Mouse (Mus musculus) CH12.LX (cell line): ENCODE measurements around the gene Fcgr2b. TPM values are rescaled to one million over a fixed set of nuclear protein-coding genes. Genes with fewer than 3 reads are reported as not detected.
A peak's percentile ranks its signal among the peaks of the same experiment; 100 is the strongest.

Experiments
- DNase-seq: peaks from one replicate; pipeline ENCODE4 v3.0.0-alpha.2; 2013; ENCODE audit errors: extremely low read depth
- H3K27ac ChIP-seq: 2 replicates; pipeline ENCODE4 v1.5.1; 2012; ENCODE audit warnings: low read depth, mild to moderate bottlenecking, control low read depth, moderate library complexity; ENCODE audit not compliant: insufficient read depth
- H3K27me3 ChIP-seq: replicated peaks from 2 replicates; pipeline ENCODE3; 2012; ENCODE audit warnings: inconsistent platforms
- H3K36me3 ChIP-seq, 2 experiments: replicated peaks in 1 of 2; 2 replicates each; pipeline versions ENCODE3 to v1.6.1; 2012; ENCODE audit warnings: inconsistent platforms in 1 of 2, low read length in 1 of 2, mild to moderate bottlenecking in 1 of 2, mixed read lengths in 1 of 2, moderate library complexity in 1 of 2; ENCODE audit not compliant: control insufficient read depth in 1 of 2, insufficient read depth in 1 of 2
- H3K4me1 ChIP-seq, 2 experiments: 2 replicates each; pipeline ENCODE4 v1.6.1; 2012; ENCODE audit warnings: inconsistent platforms in 1 of 2, moderate library complexity in 1 of 2; ENCODE audit not compliant: insufficient read depth in 2 of 2, control insufficient read depth in 1 of 2
- H3K4me2 ChIP-seq: 2 replicates; pipeline ENCODE4 v1.6.1; 2012; ENCODE audit warnings: low read depth, mild to moderate bottlenecking, control low read depth; ENCODE audit not compliant: poor library complexity, insufficient read depth, severe bottlenecking
- H3K4me3 ChIP-seq, 3 experiments: fragments of 150-350 bp in 1 of 3; sonication (generic) in 1 of 3; replicated peaks in 1 of 3; 2 replicates each; pipeline versions ENCODE3 to v1.5.1; 2011 to 2012; ENCODE audit warnings: low read depth in 2 of 3, low read length in 2 of 3, mild to moderate bottlenecking in 2 of 3, moderate library complexity in 2 of 3, control low read depth in 1 of 3, improper control_type of control experiment in 1 of 3, inconsistent platforms in 1 of 3, mixed read lengths in 1 of 3; ENCODE audit not compliant: poor library complexity in 1 of 3
- H3K79me2 ChIP-seq: replicated peaks from 2 replicates; pipeline ENCODE4 v1.6.1; 2012; ENCODE audit warnings: mild to moderate bottlenecking, moderate library complexity; ENCODE audit not compliant: control insufficient read depth, poor library complexity, insufficient read depth, severe bottlenecking; ENCODE audit errors: extremely low read depth
- H3K9ac ChIP-seq: 2 replicates; pipeline ENCODE4 v1.6.1; 2012; ENCODE audit warnings: low read depth, mild to moderate bottlenecking, control low read depth, moderate library complexity; ENCODE audit not compliant: insufficient read depth
- H3K9me3 ChIP-seq: replicated peaks from 2 replicates; pipeline ENCODE3; 2012; ENCODE audit warnings: low read length, inconsistent platforms, mixed read lengths
- BHLHE40 ChIP-seq: IDR thresholded peaks from 2 replicates; pipeline ENCODE4 v1.6.1; 2011; ENCODE audit warnings: mild to moderate bottlenecking, low read depth, low read length, improper control_type of control experiment
- CHD1 ChIP-seq: IDR thresholded peaks from 2 replicates; pipeline ENCODE4 v1.6.1; 2012; ENCODE audit warnings: low read depth, low read length, improper control_type of control experiment, inconsistent platforms
- CTCF ChIP-seq, 2 experiments: IDR thresholded peaks in 1 of 2; conservative IDR thresholded peaks in 1 of 2; 2 replicates each; pipeline ENCODE4 v1.5.1; 2011 to 2012; ENCODE audit warnings: low read depth in 2 of 2, low read length in 2 of 2, improper control_type of control experiment in 1 of 2, inconsistent platforms in 1 of 2, mild to moderate bottlenecking in 1 of 2, moderate library complexity in 1 of 2
- ELF1 ChIP-seq: IDR thresholded peaks from 2 replicates; pipeline ENCODE4 v1.6.1; 2014; ENCODE audit warnings: low read depth, mild to moderate bottlenecking, inconsistent platforms, low read length, improper control_type of control experiment
- GABPA ChIP-seq: IDR thresholded peaks from 2 replicates; pipeline ENCODE4 v1.6.1; 2012; ENCODE audit warnings: low read depth, low read length, improper control_type of control experiment, inconsistent platforms; ENCODE audit not compliant: insufficient replicate concordance
- HCFC1 ChIP-seq: IDR thresholded peaks from 2 replicates; pipeline ENCODE4 v1.6.1; 2012; ENCODE audit warnings: low read depth, mild to moderate bottlenecking, inconsistent platforms, low read length, improper control_type of control experiment
- JUND ChIP-seq: conservative IDR thresholded peaks from 2 replicates; pipeline ENCODE4 v1.6.1; 2011; ENCODE audit warnings: low read depth, low read length, improper control_type of control experiment
- MAFK ChIP-seq: IDR thresholded peaks from 2 replicates; pipeline ENCODE4 v1.6.1; 2011; ENCODE audit warnings: low read length, improper control_type of control experiment; ENCODE audit not compliant: insufficient replicate concordance
- MAZ ChIP-seq: IDR thresholded peaks from 2 replicates; pipeline ENCODE4 v1.6.1; 2012; ENCODE audit warnings: low read depth, mild to moderate bottlenecking, inconsistent platforms, low read length, improper control_type of control experiment, moderate library complexity
- MEF2A ChIP-seq: IDR thresholded peaks from 2 replicates; pipeline ENCODE4 v1.6.1; 2014; ENCODE audit warnings: low read depth, mild to moderate bottlenecking, inconsistent platforms, low read length, improper control_type of control experiment, borderline replicate concordance
- MXI1 ChIP-seq: IDR thresholded peaks from 2 replicates; pipeline ENCODE4 v1.6.1; 2011; ENCODE audit warnings: mild to moderate bottlenecking, low read depth, low read length, improper control_type of control experiment
- MYC ChIP-seq: IDR thresholded peaks from 2 replicates; pipeline ENCODE4 v1.6.1; 2011; ENCODE audit warnings: low read depth, mild to moderate bottlenecking, improper control_type of control experiment, low read length
- NRF1 ChIP-seq: IDR thresholded peaks from 2 replicates; pipeline ENCODE4 v1.6.1; 2014; ENCODE audit warnings: low read depth, mild to moderate bottlenecking, inconsistent platforms, low read length, improper control_type of control experiment, moderate library complexity
- PAX5 ChIP-seq: IDR thresholded peaks from 2 replicates; pipeline ENCODE4 v1.6.1; 2012; ENCODE audit warnings: low read length, inconsistent platforms, mixed read lengths
- POLR2AphosphoS2 ChIP-seq: IDR thresholded peaks from 2 replicates; pipeline ENCODE4 v1.6.1; 2011; ENCODE audit warnings: low read depth, low read length, improper control_type of control experiment
- RAD21 ChIP-seq: IDR thresholded peaks from 2 replicates; pipeline ENCODE4 v1.6.1; 2011; ENCODE audit warnings: low read depth, mild to moderate bottlenecking, low read length, improper control_type of control experiment, moderate library complexity
- RCOR1 ChIP-seq: conservative IDR thresholded peaks from 2 replicates; pipeline ENCODE4 v1.6.1; 2012; ENCODE audit warnings: low read depth, mild to moderate bottlenecking, inconsistent platforms, low read length, improper control_type of control experiment
- SIN3A ChIP-seq: IDR thresholded peaks from 2 replicates; pipeline ENCODE4 v1.6.1; 2012; ENCODE audit warnings: low read length, improper control_type of control experiment, inconsistent platforms
- SMC3 ChIP-seq: IDR thresholded peaks from 2 replicates; pipeline ENCODE4 v1.6.1; 2011; ENCODE audit warnings: low read depth, low read length, improper control_type of control experiment
- TBP ChIP-seq: conservative IDR thresholded peaks from 2 replicates; pipeline ENCODE4 v1.6.1; 2011; ENCODE audit warnings: low read depth, low read length, improper control_type of control experiment
- TCF12 ChIP-seq: IDR thresholded peaks from 2 replicates; pipeline ENCODE4 v1.6.1; 2014; ENCODE audit warnings: low read depth, mild to moderate bottlenecking, inconsistent platforms, low read length, improper control_type of control experiment
- USF2 ChIP-seq: conservative IDR thresholded peaks from 2 replicates; pipeline ENCODE4 v1.6.1; 2011; ENCODE audit warnings: low read depth, low read length, improper control_type of control experiment
- ZC3H11A ChIP-seq: IDR thresholded peaks from 2 replicates; pipeline ENCODE4 v1.6.1; 2012; ENCODE audit warnings: low read depth, mild to moderate bottlenecking, inconsistent platforms, low read length, improper control_type of control experiment
- ZMIZ1 ChIP-seq: IDR thresholded peaks from 2 replicates; pipeline ENCODE4 v1.6.1; 2012; ENCODE audit warnings: low read depth, mild to moderate bottlenecking, inconsistent platforms, low read length, improper control_type of control experiment
- dilution Hi-C: fragments of 300-500 bp; cut with MboI; formaldehyde crosslinking; loops from 2 replicates; pipeline ENCODE4 v1.14.3; 2020; ENCODE audit warnings: low sequenced_read_pairs; ENCODE audit not compliant: extremely low pct_unique_long_range_greater_than_20kb, extremely low pct_ligation_motif_present
- in situ Hi-C: fragments of 300-500 bp; cut with MboI; formaldehyde crosslinking; loops from 3 replicates; pipeline ENCODE4 v1.14.3; 2019; ENCODE audit warnings: low sequenced_read_pairs, low pct_ligation_motif_present, low pct_unique_long_range_greater_than_20kb, mixed read lengths
- polyA plus RNA-seq: library from polyadenylated mRNA; unstranded; fragments of >175 nt; gene quantifications from 2 replicates; pipeline ENCODE4 v1.2.1, GENCODE M21; 2012; ENCODE audit warnings: low read depth; ENCODE audit not compliant: insufficient read length
- total RNA-seq, 2 experiments: library from RNA; depleted of rRNA; stranded (reverse); fragments of 300-350 nt in 1 of 2; fragments of >200 nt in 1 of 2; gene quantifications; 2 replicates each; pipeline ENCODE4 v1.2.3; 2012 to 2014

The Fcgr2b gene
- total and polyA plus RNA-seq, 3 experiments: 20.2 to 44.3 (median 29.5) TPM

DNA sequence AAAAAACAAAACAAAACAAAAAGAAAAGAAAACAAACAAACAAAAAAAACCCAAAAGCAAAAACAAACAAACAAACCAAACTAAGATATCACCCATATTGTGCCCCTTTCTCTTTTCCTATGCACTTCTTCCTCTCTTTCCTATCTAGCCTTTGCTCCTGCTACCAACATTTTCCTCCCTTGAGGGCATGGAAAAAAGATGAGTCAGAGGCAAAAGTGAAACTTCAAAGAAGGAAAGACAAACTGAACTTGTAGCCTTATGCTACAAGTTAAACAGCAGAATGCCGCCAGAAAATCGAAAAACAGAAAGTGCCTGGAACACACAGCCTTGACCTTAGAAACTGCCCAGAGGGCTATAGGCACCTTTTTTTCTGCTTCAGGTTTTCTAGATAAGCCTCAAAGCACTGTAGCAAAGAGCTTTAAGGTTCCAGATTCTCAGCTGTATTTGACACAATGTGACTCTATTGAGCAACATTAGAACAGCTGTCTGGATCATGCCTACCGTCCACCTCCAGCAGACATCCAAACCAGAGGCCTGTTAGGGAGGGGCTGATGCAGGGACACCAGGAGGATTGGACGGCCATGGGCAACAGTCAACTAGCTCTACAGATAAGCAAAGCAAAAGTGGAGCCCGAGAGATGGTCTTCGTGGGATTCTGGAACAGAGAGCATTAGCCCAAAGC, 40.5 kb upstream of the Fcgr2b start (continued):
- TF ChIP-seq MAFK (0 out of 2 replicates have a peak, but pooled peaks have one; percentile 28), ELF1 (no peak), TBP (no peak), JUND (peak; percentile 77), GABPA (no peak), MYC (no peak), POLR2AphosphoS2 (no peak), CHD1 (no peak), NRF1 (no peak)

DNA sequence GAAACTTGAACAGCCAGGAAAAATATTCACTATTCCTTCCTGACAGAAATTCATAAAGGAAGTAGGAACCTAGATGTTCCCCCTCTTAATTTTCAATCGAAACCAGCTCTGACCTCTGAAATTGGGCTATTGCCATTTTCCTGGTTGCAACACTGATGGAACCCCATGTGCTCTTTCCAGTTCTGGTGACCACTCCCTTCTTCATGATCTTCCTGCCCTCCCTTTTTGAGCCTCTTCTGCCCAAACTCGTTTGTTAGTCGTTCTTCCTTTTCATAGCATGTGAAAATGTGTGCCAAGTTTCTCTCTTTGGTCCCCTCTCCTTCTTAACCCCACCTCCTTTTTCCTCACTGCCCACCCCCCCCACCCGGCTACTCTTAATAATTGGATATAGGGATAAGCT, 35.4 kb upstream of the Fcgr2b start:
- dilution Hi-C loops (no loop called here), in situ Hi-C loops (no loop called here)
- no peak overlapping the region for H3K27ac ChIP-seq
- no peak overlapping the region for H3K9ac ChIP-seq
- no peaks in the 10 kb centered on the region for H3K79me2 ChIP-seq
- no peak for TF ChIP-seq RCOR1
- TF ChIP-seq MAZ: no peak
- no peak for TF ChIP-seq PAX5
- no peak for TF ChIP-seq SIN3A
- no peak for TF ChIP-seq USF2
- TF ChIP-seq MXI1: no peak
- no peak for TF ChIP-seq ZC3H11A
- no peak for TF ChIP-seq MEF2A
- no peak for TF ChIP-seq SMC3
- no peak overlapping the region for H3K4me3 ChIP-seq
- H3K4me2 ChIP-seq: no peak overlapping the region
- no peaks in the 10 kb centered on the region for H3K36me3 ChIP-seq
- H3K27me3 ChIP-seq: no peaks in the 10 kb centered on the region
- peaks cover 2 to 3% of the 10 kb centered on the region in 2 experiments for H3K4me1 ChIP-seq
- no peak for DNase-seq
- H3K9me3 ChIP-seq: peaks cover 11% of the 10 kb centered on the region

DNA sequence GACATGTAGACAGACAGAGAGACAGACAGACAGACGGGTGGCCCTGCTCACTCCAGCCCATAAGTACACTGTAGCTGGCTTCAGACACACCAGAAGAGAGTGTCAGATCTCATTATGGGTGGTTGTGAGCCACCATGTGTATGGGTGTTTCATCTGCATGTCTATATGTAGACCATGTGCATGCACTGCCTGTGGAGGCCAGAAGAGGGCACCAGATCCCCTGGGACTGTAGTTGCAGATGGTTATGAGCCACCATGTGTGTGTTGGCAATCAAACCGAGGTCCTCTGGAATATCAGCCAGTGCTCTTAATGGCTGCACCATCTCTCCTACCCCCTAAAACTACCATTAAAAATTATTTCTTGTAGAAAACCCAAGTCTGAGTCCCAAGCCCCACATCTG, 30.6 kb upstream of the Fcgr2b start:
- TF ChIP-seq ELF1 (no peak), SIN3A (no peak), MXI1 (no peak), TCF12 (no peak), MYC (0 out of 2 replicates have a peak, but pooled peaks have one; percentile 18), CTCF (conservative IDR thresholded peaks at IDR 0.05 in 1 of 2, IDR thresholded peaks at IDR 0.05 in 1 of 2; ENCODE audit: low read depth in 2 of 2, low read length in 2 of 2) (peak; percentile 53 to 69), MAZ (no peak), ZMIZ1 (no peak), BHLHE40 (no peak), RAD21 (peak; percentile 20), SMC3 (peak; percentile 33), HCFC1 (no peak)
- DNase-seq: peak; percentile 41
- H3K9ac ChIP-seq: no peak overlapping the region
- no peaks in the 10 kb centered on the region for H3K79me2 ChIP-seq
- peaks cover 24 to 35% of the 10 kb centered on the region in 2 experiments for H3K4me1 ChIP-seq
- dilution Hi-C loops: no loop called here
- H3K27me3 ChIP-seq: no peaks in the 10 kb centered on the region
- peaks cover 6% of the 10 kb centered on the region for H3K9me3 ChIP-seq
- H3K36me3 ChIP-seq: no peaks in the 10 kb centered on the region
- H3K27ac ChIP-seq: peak overlapping the region; percentile 89
- in situ Hi-C loops: no loop called here
- H3K4me3 ChIP-seq: no peak overlapping the region
- H3K4me2 ChIP-seq: no peak overlapping the region
